Mouse (Mus musculus) stomach, postnatal 0 days (tissue): ENCODE results near the gene Polr3gl. TPM values are rescaled to one million over a fixed set of nuclear protein-coding genes. Genes with fewer than 3 reads are reported as not detected.

Source experiments
- ATAC-seq: fragments of 200-750 bp; cut with Nextera tagmentation; 2 replicates; pipeline ENCODE4 v1.8.0; 2017; ENCODE audit not compliant: low FRiP score, low TSS enrichment
- DNase-seq: peaks from one replicate; pipeline ENCODE4 v3.0.0-alpha.2; 2016; ENCODE audit warnings: low spot score
- H3K27ac ChIP-seq: fragments of 300-500 bp; sonication (generic); replicated peaks from 2 replicates; pipeline ENCODE4 v1.5.1; 2014; ENCODE audit warnings: mild to moderate bottlenecking, control low read depth
- H3K27me3 ChIP-seq: fragments of 300-500 bp; sonication (generic); 2 replicates; pipeline ENCODE4 v1.6.1; 2014; ENCODE audit warnings: low read length; ENCODE audit not compliant: control insufficient read depth, insufficient read depth
- H3K36me3 ChIP-seq: fragments of 300-500 bp; sonication (generic); 2 replicates; pipeline ENCODE4 v1.6.1; 2014; ENCODE audit warnings: low read length, mixed read lengths; ENCODE audit not compliant: control insufficient read depth, insufficient read depth
- H3K4me1 ChIP-seq: fragments of 300-500 bp; sonication (generic); replicated peaks from 2 replicates; pipeline ENCODE4 v1.6.1; 2014; ENCODE audit warnings: antibody characterized with exemption; ENCODE audit not compliant: control insufficient read depth, insufficient read depth
- H3K4me2 ChIP-seq: fragments of 300-500 bp; sonication (generic); replicated peaks from 2 replicates; pipeline ENCODE4 v1.6.1; 2014; ENCODE audit warnings: low read depth, mild to moderate bottlenecking, control low read depth, moderate library complexity
- H3K4me3 ChIP-seq: fragments of 300-500 bp; sonication (generic); 2 replicates; pipeline ENCODE4 v1.5.1; 2014; ENCODE audit warnings: low read depth, low read length, control low read depth
- H3K9ac ChIP-seq: fragments of 300-500 bp; sonication (generic); 2 replicates; pipeline ENCODE4 v1.6.1; 2014; ENCODE audit warnings: mild to moderate bottlenecking, low read length, control low read depth, mixed read lengths
- H3K9me3 ChIP-seq: fragments of 300-500 bp; sonication (generic); 2 replicates; pipeline ENCODE4 v1.6.1; 2016; ENCODE audit warnings: low read length; ENCODE audit not compliant: control insufficient read depth
- CTCF ChIP-seq: IDR thresholded peaks from 2 replicates; pipeline ENCODE4 v1.5.1; 2016; ENCODE audit warnings: antibody characterized with exemption, low read depth, mild to moderate bottlenecking, moderate library complexity
- EP300 ChIP-seq: optimal IDR thresholded peaks from 2 replicates; pipeline ENCODE3; 2016; ENCODE audit warnings: antibody characterized with exemption
- WGBS: fragments of 180-500 bp; shearing (Covaris S2); extraction: QIAGEN DNeasy Blood & Tissue Kit; methylation state at CpG from one replicate; pipeline ENCODE4 v1.1.7; 2014; 5-methylcytosine and 5-hydroxymethylcytosine counted together
- polyA plus RNA-seq: library from polyadenylated mRNA; unstranded; fragments of >200 nt; fragmentation: Nextera tagmentation; extraction: Ambion mirVana; gene quantifications from 2 replicates; pipeline ENCODE4 v1.2.1, GENCODE M21; 2015

Polr3gl gene
- polyA plus RNA-seq, 1 experiment from 2014 or later, result 16.1 TPM

DNA sequence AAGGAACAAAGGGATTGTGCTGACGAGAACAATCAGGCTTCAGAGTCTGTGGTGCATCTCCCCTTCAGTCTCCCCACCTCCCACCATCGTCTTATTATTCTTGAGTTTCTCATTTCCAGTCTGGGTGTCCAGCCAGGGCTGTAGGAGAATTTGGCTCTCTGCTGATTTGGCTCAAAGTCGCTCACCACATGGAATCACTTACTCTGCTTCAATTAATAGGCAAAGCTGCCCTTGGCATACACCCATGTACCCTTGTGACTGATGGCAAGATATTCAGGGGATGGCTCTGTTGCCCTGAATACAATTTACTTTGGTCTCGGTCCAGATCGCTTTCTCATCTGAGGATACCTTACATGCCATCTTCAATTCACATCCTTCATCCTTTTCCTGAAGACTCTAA is 9.3 kb upstream of the Polr3gl start:
- H3K9ac ChIP-seq, result no peak overlapping the region
- DNase-seq (no peak), ATAC-seq (no peak)
- no peaks in the 10 kb centered on the region for H3K9me3 ChIP-seq
- no peaks in the 10 kb centered on the region for H3K4me1 ChIP-seq
- peak overlapping the region; percentile 97 for H3K27ac ChIP-seq
- no peak for TF ChIP-seq EP300
- TF ChIP-seq CTCF, result no peak
- H3K36me3 ChIP-seq, result no peaks in the 10 kb centered on the region
- no peaks in the 10 kb centered on the region for H3K27me3 ChIP-seq
- H3K4me2 ChIP-seq, result peak overlapping the region; percentile 69; the same call in 1 of the 2 replicates
- 43% methylated on average over 5 of the region's 5 CpGs for WGBS
- 0 out of 2 replicates have a peak overlapping the region, but pooled peaks have one; percentile 61 for H3K4me3 ChIP-seq

DNA sequence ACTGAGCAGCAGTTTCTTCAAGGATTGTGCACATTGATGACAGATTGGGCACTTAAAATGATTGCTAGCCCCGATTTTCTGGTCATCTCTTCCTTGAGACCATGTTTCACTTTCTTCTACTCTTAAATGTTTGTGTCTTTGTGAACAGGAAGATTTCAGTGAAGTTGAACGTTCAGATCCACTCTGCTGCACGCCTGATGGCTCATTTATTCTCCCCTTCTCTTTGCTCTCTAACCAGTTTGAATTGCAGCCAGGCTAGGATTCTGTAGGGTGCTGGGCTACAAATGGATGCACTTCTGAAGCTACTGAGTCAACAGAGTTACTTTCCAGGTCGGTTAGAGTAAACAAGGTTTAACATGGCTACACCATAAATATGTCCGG is 8.7 kb upstream of the Polr3gl start:
- TF ChIP-seq CTCF, result no peak
- no peak for TF ChIP-seq EP300
- Histone ChIP-seq H3K27ac (peak overlapping the region; percentile 97), H3K9me3 (no peaks in the 10 kb centered on the region), H3K36me3 (no peaks in the 10 kb centered on the region), H3K27me3 (no peaks in the 10 kb centered on the region), H3K4me3 (peak overlapping the region; percentile 61), H3K4me1 (0 out of 2 replicates have a peak, but pooled peaks cover 3% of the 10 kb centered on the region), H3K4me2 (peak overlapping the region; percentile 69), H3K9ac (peak overlapping the region; percentile 47; the same call in 1 of the 2 replicates)
- ATAC-seq (no peak), DNase-seq (no peak)
- WGBS, result 17% methylated on average over 5 of the region's 5 CpGs

DNA sequence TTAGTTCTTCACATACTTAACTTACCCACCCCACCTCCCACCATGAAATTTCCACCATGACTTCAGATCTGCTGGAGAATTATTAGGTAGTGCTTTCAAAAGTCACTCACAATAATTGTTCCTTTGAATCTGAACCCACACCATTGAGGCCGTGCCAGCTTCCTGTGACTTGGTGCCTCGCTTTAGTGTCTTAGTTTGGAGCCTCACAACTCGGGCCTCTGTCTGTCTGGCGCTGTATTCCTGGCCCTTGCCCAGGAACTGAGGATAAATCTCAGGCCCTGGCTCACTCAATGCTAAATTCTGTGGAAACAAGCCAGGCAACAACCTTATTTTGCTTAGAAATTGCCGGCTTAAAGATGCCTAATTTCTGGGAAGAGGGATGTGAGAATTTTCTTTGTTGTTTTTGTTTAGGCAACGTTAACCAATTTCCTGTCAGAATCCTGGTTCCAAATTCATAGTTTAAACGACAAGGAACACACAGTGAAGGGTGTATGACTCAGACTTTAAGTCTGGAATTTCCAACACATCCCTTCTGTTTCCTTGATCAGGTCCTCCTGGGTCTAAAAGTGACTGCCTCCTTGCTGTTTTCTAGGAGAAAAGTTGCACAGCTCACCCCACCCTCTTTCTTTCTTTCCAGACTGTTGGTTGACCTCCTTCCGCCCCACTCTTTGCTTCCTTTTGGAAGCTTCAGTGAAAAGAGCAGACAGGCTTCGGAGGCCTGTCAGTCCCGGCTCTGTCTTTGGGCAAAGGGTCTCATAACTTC is 8.1 kb upstream of the Polr3gl start:
- peak overlapping the region; percentile 72 for H3K9ac ChIP-seq
- no peaks in the 10 kb centered on the region for H3K36me3 ChIP-seq
- no peaks in the 10 kb centered on the region for H3K27me3 ChIP-seq
- WGBS, result 30% methylated on average over 10 of the region's 10 CpGs
- DNase-seq (no peak), ATAC-seq (no peak)
- peak overlapping the region; percentile 61 for H3K4me3 ChIP-seq
- H3K4me2 ChIP-seq, result peak overlapping the region; percentile 69
- H3K27ac ChIP-seq, result peak overlapping the region; percentile 97
- H3K4me1 ChIP-seq, result 0 out of 2 replicates have a peak, but pooled peaks cover 3% of the 10 kb centered on the region
- no peaks in the 10 kb centered on the region for H3K9me3 ChIP-seq
- TF ChIP-seq EP300, result no peak
- peak; percentile 7; the same call in 1 of the 2 replicates for TF ChIP-seq CTCF

DNA sequence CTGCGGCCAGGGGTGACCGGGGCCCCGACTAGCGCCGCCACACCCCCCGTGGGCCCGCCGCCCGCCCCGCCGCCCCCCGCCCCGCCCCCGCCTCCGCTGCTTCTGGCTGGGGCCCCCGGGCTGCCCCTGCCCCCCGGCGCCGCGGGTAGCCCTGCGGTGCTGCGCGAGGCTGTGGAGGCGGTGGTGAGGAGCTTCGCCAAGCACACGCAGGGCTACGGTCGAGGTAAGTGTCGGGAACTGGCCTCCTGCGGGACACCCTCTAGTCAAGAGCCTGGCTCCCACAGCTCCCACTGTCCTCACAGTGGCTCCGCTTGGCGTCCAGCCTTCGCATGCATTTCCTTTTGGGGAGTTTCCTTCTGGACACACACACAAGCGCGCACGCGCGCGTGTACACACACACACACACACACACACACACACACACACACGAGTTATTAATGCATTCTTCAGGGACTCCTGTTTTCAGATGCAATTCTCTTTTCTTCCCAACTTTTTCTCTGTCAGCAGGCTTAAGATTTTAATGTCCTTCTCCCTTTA is 7.3 kb upstream of the Polr3gl start:
- peak; percentile 62 for ATAC-seq
- WGBS, result under 1% methylated on average over 30 of the region's 40 CpGs
- TF ChIP-seq CTCF, result no peak
- TF ChIP-seq EP300, result no peak

DNA sequence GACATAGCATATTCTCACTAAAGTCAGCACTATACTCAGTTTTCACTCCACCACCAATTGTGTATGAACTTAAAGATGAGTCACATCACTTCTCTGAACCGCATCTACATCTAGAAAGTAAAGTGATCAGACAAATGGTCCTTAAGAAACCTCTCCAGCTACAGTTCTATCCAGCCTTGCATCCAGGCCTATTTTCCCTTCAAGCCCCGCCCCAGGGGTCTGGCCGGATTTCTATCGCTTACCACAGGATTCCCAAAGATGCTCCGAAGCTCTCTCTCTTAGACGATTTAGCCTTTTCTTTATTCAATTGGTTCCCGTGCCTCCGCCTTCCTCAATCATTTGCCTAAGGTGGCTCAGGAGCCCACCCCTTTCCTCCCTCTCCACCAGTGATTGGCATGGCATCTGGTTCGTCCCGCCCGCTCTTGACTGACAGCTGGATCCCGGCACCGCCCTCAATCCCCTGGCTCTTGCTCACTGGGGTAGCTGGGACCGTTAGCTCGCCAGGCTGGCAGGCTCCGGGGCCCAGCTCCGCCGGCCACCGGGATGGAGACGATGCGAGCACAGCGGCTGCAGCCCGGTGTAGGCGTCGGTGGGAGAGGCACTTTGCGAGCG is 6.8 kb upstream of the Polr3gl start, which contains the start of gene Lix1l:
Gene Lix1l, plus strand, starts transcription at position 511 of the 612 bp plus-strand sequence.
- no peaks in the 10 kb centered on the region for H3K27me3 ChIP-seq
- H3K36me3 ChIP-seq, result no peaks in the 10 kb centered on the region
- 1% methylated on average over 25 of the region's 27 CpGs for WGBS
- peak; percentile 88 for DNase-seq
- ATAC-seq, result peak; percentile 90
- peak within 1 kb of the TSS; percentile 97 for H3K27ac ChIP-seq
- TF ChIP-seq CTCF (no peak), EP300 (no peak)
- H3K4me3 ChIP-seq, result peak within 1 kb of the TSS; percentile 61
- peak within 1 kb of the TSS; percentile 72 for H3K9ac ChIP-seq
- no peaks in the 10 kb centered on the region for H3K9me3 ChIP-seq
- H3K4me1 ChIP-seq, result 0 out of 2 replicates have a peak, but pooled peaks cover 3% of the 10 kb centered on the region
- peak within 1 kb of the TSS; percentile 69 for H3K4me2 ChIP-seq

More for the DNA sequence above, 7.3 kb upstream of the Polr3gl start:
- Histone ChIP-seq H3K4me1 (0 out of 2 replicates have a peak, but pooled peaks cover 3% of the 10 kb centered on the region), H3K27ac (peak overlapping the region; percentile 97), H3K27me3 (no peaks in the 10 kb centered on the region), H3K36me3 (no peaks in the 10 kb centered on the region), H3K9me3 (no peaks in the 10 kb centered on the region), H3K9ac (peak overlapping the region; percentile 72), H3K4me3 (peak overlapping the region; percentile 61), H3K4me2 (peak overlapping the region; percentile 69)
- peak; percentile 60 for DNase-seq
